Mouse (Mus musculus) common myeloid progenitor, adult 5-6 weeks (primary cell): ENCODE measurements around the gene Gdi1. TPM values are rescaled to one million over a fixed set of nuclear protein-coding genes. Genes with fewer than 3 reads are reported as not detected.
"Not testable (repeated sequence)": the region's sequence is repeated elsewhere in the genome, so short reads cannot be mapped to it uniquely, and the experiment has no call there.

ENCODE experiments used
- ATAC-seq: replicated peaks from 2 replicates; pipeline ENCODE4 v1.8.0; 2016; ENCODE audit warnings: low read depth, mild to moderate bottlenecking, moderate TSS enrichment, inconsistent platforms; ENCODE audit not compliant: poor library complexity, severe bottlenecking
- total RNA-seq: library from RNA; stranded (forward); fragments of 200-1000, 187-1606 nt; gene quantifications from 2 replicates; pipeline ENCODE4 v1.2.3, GENCODE M21; 2017

The Gdi1 gene
- total RNA-seq, 1 experiment from 2014 or later = 35.3 TPM

- ATAC-seq = peak; percentile 97
Measured at GRCm38 (mm10) chrX:74328725-74329161, 23.9 kb downstream of the Gdi1 start, which contains the start of gene Plxna3. TSS of gene Plxna3 (plus strand) at chrX:74329066.

GRCm38 (mm10) chrX:74329215-74329671 is 24.4 kb downstream of the Gdi1 start:
- no peak for ATAC-seq

GRCm38 (mm10) chrX:74330166-74330930 is 25.6 kb downstream of the Gdi1 start:
- no peak for ATAC-seq

- peak; percentile 18; the same call in 1 of the 2 replicates for ATAC-seq
Measured at GRCm38 (mm10) chrX:74352645-74353466, 48.1 kb downstream of the Gdi1 start.

GRCm38 (mm10) chrX:74353467-74353770 is 48.6 kb downstream of the Gdi1 start, which contains the start of gene Lage3:
TSS of gene Lage3 (minus strand) at chrX:74353618.
- peak; percentile 98 for ATAC-seq

GRCm38 (mm10) chrX:74357069-74357468 is 52.3 kb downstream of the Gdi1 start:
- ATAC-seq = not testable (repeated sequence)

- no peak for ATAC-seq
Measured at GRCm38 (mm10) chrX:74359171-74359570, 54.4 kb downstream of the Gdi1 start.

Other genes starting within 250 kb of the Gdi1 start
- gene Opn1mw, start 177.5 kb upstream of the Gdi1 start, total RNA-seq = not detected in 2 replicates
- gene Mecp2, start 169.6 kb upstream of the Gdi1 start, total RNA-seq = 16.9 and 26.2 TPM in 2 replicates
- not detected in 2 replicates for gene Tex28, start 137.2 kb upstream of the Gdi1 start, total RNA-seq
- not detected in 2 replicates for gene Tktl1, start 127.7 kb upstream of the Gdi1 start, total RNA-seq
- gene Flna, start 55.2 kb upstream of the Gdi1 start, total RNA-seq = 400 and 472 TPM in 2 replicates
- gene Emd, start 50.3 kb upstream of the Gdi1 start, total RNA-seq = 90.2 and 104 TPM in 2 replicates
- 1,474 and 1,557 TPM in 2 replicates for gene Rpl10, start 34.2 kb upstream of the Gdi1 start, total RNA-seq
- gene Taz, start 23.1 kb upstream of the Gdi1 start, total RNA-seq = 26.1 and 34.3 TPM in 2 replicates
- 9.8 and 26.6 TPM in 2 replicates for gene Dnase1l1, start 22.7 kb upstream of the Gdi1 start, total RNA-seq
- 81.6 and 153 TPM in 2 replicates for gene Atp6ap1, start 7.9 kb upstream of the Gdi1 start, total RNA-seq
- 41.7 and 54.4 TPM in 2 replicates for gene Fam50a, start 8.0 kb downstream of the Gdi1 start, total RNA-seq
- 0.92 and 1.2 TPM in 2 replicates for gene Plxna3, start 24.1 kb downstream of the Gdi1 start, total RNA-seq
- gene Lage3, start 48.6 kb downstream of the Gdi1 start, total RNA-seq = 22.4 and 30.6 TPM in 2 replicates
- 15.4 and 17.2 TPM in 2 replicates for gene Ubl4a, start 68.2 kb downstream of the Gdi1 start, total RNA-seq
- 9.0 and 17.0 TPM in 2 replicates for gene Slc10a3, start 68.4 kb downstream of the Gdi1 start, total RNA-seq
- gene Fam3a, start 88.3 kb downstream of the Gdi1 start, total RNA-seq = 12.0 and 12.7 TPM in 2 replicates
- gene Ikbkg, start 88.3 kb downstream of the Gdi1 start, total RNA-seq = 28.0 and 61.3 TPM in 2 replicates
- gene G6pdx, start 124.2 kb downstream of the Gdi1 start, total RNA-seq = 51.4 and 63.2 TPM in 2 replicates
- gene Gm6880, start 176.4 kb downstream of the Gdi1 start, total RNA-seq = not detected in 2 replicates